Mouse (Mus musculus) heart, embryonic 13.5 days (tissue): ENCODE results near the gene Gm4969. TPM values are rescaled to one million over a fixed set of nuclear protein-coding genes. Genes with fewer than 3 reads are reported as not detected.

ENCODE experiments used
- ATAC-seq: fragments of 200-750 bp; cut with Nextera tagmentation; 2 replicates; pipeline ENCODE4 v1.8.0; 2017; ENCODE audit warnings: moderate TSS enrichment; ENCODE audit not compliant: insufficient number of reproducible peaks, low FRiP score, low TSS enrichment; ENCODE audit errors: extremely low read depth
- H3K27ac ChIP-seq: fragments of 300-500 bp; sonication (generic); replicated peaks from 2 replicates; pipeline ENCODE4 v1.5.1; 2015; ENCODE audit warnings: moderate library complexity, mild to moderate bottlenecking, inconsistent platforms
- H3K27me3 ChIP-seq: fragments of 300-500 bp; sonication (generic); replicated peaks from 2 replicates; pipeline ENCODE4 v1.6.1; 2015; ENCODE audit warnings: mild to moderate bottlenecking, inconsistent platforms
- H3K36me3 ChIP-seq: fragments of 300-500 bp; sonication (generic); 2 replicates; pipeline ENCODE4 v1.6.1; 2015; ENCODE audit warnings: mild to moderate bottlenecking, inconsistent platforms
- H3K4me1 ChIP-seq: fragments of 300-500 bp; sonication (generic); 2 replicates; pipeline ENCODE4 v1.6.1; 2015; ENCODE audit warnings: inconsistent platforms
- H3K4me2 ChIP-seq: fragments of 300-500 bp; sonication (generic); 2 replicates; pipeline ENCODE4 v1.6.1; 2015; ENCODE audit warnings: inconsistent platforms, mild to moderate bottlenecking, moderate library complexity
- H3K4me3 ChIP-seq: fragments of 300-500 bp; sonication (generic); 2 replicates; pipeline ENCODE4 v1.5.1; 2015; ENCODE audit warnings: moderate library complexity, mild to moderate bottlenecking, inconsistent platforms
- H3K9ac ChIP-seq: fragments of 300-500 bp; sonication (generic); 2 replicates; pipeline ENCODE4 v1.6.1; 2015; ENCODE audit warnings: inconsistent platforms, mild to moderate bottlenecking, moderate library complexity
- H3K9me3 ChIP-seq: fragments of 300-500 bp; sonication (generic); 2 replicates; pipeline ENCODE4 v1.6.1; 2016; ENCODE audit warnings: inconsistent platforms
- WGBS: fragments of 180-500 bp; shearing (Covaris S2); methylation state at CpG from one replicate; pipeline ENCODE4 v1.1.7; 2015; ENCODE audit warnings: mixed read lengths; 5-methylcytosine and 5-hydroxymethylcytosine counted together
- polyA plus RNA-seq: library from polyadenylated mRNA; unstranded; fragments of >200 nt; fragmentation: Nextera tagmentation; extraction: Ambion mirVana; gene quantifications from 2 replicates; pipeline ENCODE4 v1.2.1, GENCODE M21; 2015

Gene Gm4969
- polyA plus RNA-seq, 1 experiment from 2014 or later: 2.1 TPM

- Histone ChIP-seq H3K27me3 (no peaks in the 10 kb centered on the region), H3K4me3 (no peak overlapping the region), H3K9me3 (no peaks in the 10 kb centered on the region), H3K27ac (no peak overlapping the region), H3K4me2 (no peak overlapping the region), H3K4me1 (peaks cover 8% of the 10 kb centered on the region), H3K9ac (no peak overlapping the region), H3K36me3 (peaks cover 74% of the 10 kb centered on the region)
- WGBS: 86% methylated on average over 13 of the region's 13 CpGs
- no peak for ATAC-seq
Measured at GRCm38 (mm10) chr7:19136168-19136567, 18.0 kb upstream of the Gm4969 start.

GRCm38 (mm10) chr7:19131324-19131848, 13.2 kb upstream of the Gm4969 start:
- Histone ChIP-seq H3K4me2 (peak overlapping the region; percentile 81), H3K4me3 (peak overlapping the region; percentile 60), H3K27ac (peak overlapping the region; percentile 90), H3K9ac (peak overlapping the region; percentile 83), H3K4me1 (peaks cover 22% of the 10 kb centered on the region), H3K36me3 (peaks cover 47% of the 10 kb centered on the region), H3K27me3 (no peaks in the 10 kb centered on the region), H3K9me3 (no peaks in the 10 kb centered on the region)
- under 1% methylated on average over 39 of the region's 39 CpGs for WGBS
- peak; percentile 95 for ATAC-seq

- Histone ChIP-seq H3K27me3 (no peaks in the 10 kb centered on the region), H3K9ac (peak overlapping the region; percentile 75), H3K4me3 (peak overlapping the region; percentile 60), H3K36me3 (peaks cover 46% of the 10 kb centered on the region), H3K9me3 (no peaks in the 10 kb centered on the region), H3K4me2 (peak overlapping the region; percentile 81), H3K27ac (peak overlapping the region; percentile 90), H3K4me1 (peaks cover 22% of the 10 kb centered on the region)
- no peak for ATAC-seq
- 28% methylated on average over 4 of the region's 4 CpGs for WGBS
Measured at GRCm38 (mm10) chr7:19130657-19131056, 12.5 kb upstream of the Gm4969 start.

- H3K27ac ChIP-seq: no peak overlapping the region
- no peak for ATAC-seq
- no peaks in the 10 kb centered on the region for H3K9me3 ChIP-seq
- H3K36me3 ChIP-seq: peaks cover 39% of the 10 kb centered on the region
- WGBS: 89% methylated on average over 5 of the region's 5 CpGs
- H3K4me1 ChIP-seq: peaks cover 22% of the 10 kb centered on the region
- H3K27me3 ChIP-seq: no peaks in the 10 kb centered on the region
- no peak overlapping the region for H3K4me3 ChIP-seq
- H3K4me2 ChIP-seq: no peak overlapping the region
- H3K9ac ChIP-seq: no peak overlapping the region
Measured at GRCm38 (mm10) chr7:19129396-19129795, 11.2 kb upstream of the Gm4969 start.

- 88% methylated on average over 5 of the region's 5 CpGs for WGBS
- ATAC-seq: no peak
- H3K9ac ChIP-seq: peak overlapping the region; percentile 33; the same call in 1 of the 2 replicates
Measured at GRCm38 (mm10) chr7:19127744-19128143, 9.6 kb upstream of the Gm4969 start.

GRCm38 (mm10) chr7:19124713-19125112, 6.5 kb upstream of the Gm4969 start:
- Histone ChIP-seq H3K9ac (peak overlapping the region; percentile 40; the same call in 1 of the 2 replicates), H3K9me3 (no peaks in the 10 kb centered on the region), H3K4me3 (no peak overlapping the region), H3K36me3 (peaks cover 32% of the 10 kb centered on the region), H3K27me3 (no peaks in the 10 kb centered on the region), H3K4me1 (peaks cover 13% of the 10 kb centered on the region), H3K4me2 (no peak overlapping the region), H3K27ac (no peak overlapping the region)
- 82% methylated on average over 6 of the region's 6 CpGs for WGBS
- no peak for ATAC-seq

More at GRCm38 (mm10) chr7:19127744-19128143, 9.6 kb upstream of the Gm4969 start:
- Histone ChIP-seq H3K4me1 (peaks cover 21% of the 10 kb centered on the region), H3K27ac (no peak overlapping the region), H3K9me3 (no peaks in the 10 kb centered on the region), H3K36me3 (peaks cover 35% of the 10 kb centered on the region), H3K27me3 (no peaks in the 10 kb centered on the region), H3K4me2 (no peak overlapping the region), H3K4me3 (no peak overlapping the region)

- Histone ChIP-seq H3K27ac (no peak overlapping the region), H3K27me3 (peaks cover 6% of the 10 kb centered on the region; the same call in 1 of the 2 replicates), H3K4me2 (no peak overlapping the region; the same call in 1 of the 2 replicates), H3K4me1 (peaks cover 20% of the 10 kb centered on the region), H3K9ac (no peak overlapping the region), H3K4me3 (no peak overlapping the region), H3K36me3 (peaks cover 16% of the 10 kb centered on the region), H3K9me3 (no peaks in the 10 kb centered on the region; the same call in 1 of the 2 replicates)
- no peak for ATAC-seq
- WGBS: 90% methylated on average over 4 of the region's 4 CpGs
Measured at GRCm38 (mm10) chr7:19121686-19122085, 3.5 kb upstream of the Gm4969 start.

- Histone ChIP-seq H3K4me3 (peak within 1 kb of the TSS; percentile 84), H3K4me1 (peaks cover 20% of the 10 kb centered on the region), H3K9ac (peak within 1 kb of the TSS; percentile 89), H3K27ac (peak within 1 kb of the TSS; percentile 51; the same call in 1 of the 2 replicates), H3K27me3 (peaks cover 6% of the 10 kb centered on the region; the same call in 1 of the 2 replicates), H3K4me2 (peak within 1 kb of the TSS; percentile 94), H3K9me3 (no peaks in the 10 kb centered on the region; the same call in 1 of the 2 replicates), H3K36me3 (0 out of 2 replicates have a peak, but pooled peaks cover 4% of the 10 kb centered on the region)
- peak; percentile 89 for ATAC-seq
- 1% methylated on average over 34 of the region's 34 CpGs for WGBS
Measured at GRCm38 (mm10) chr7:19119631-19120429, 1.7 kb upstream of the Gm4969 start, which contains the start of gene Fbxo46. Gene Fbxo46, plus strand, starts transcription at chr7:19119859.

- WGBS: 88% methylated on average over 8 of the region's 8 CpGs
- Histone ChIP-seq H3K4me1 (peaks cover 20% of the 10 kb centered on the region), H3K4me2 (peak overlapping the region; percentile 94), H3K36me3 (0 out of 2 replicates have a peak, but pooled peaks cover 1% of the 10 kb centered on the region), H3K4me3 (no peak overlapping the region), H3K9me3 (no peaks in the 10 kb centered on the region; the same call in 1 of the 2 replicates), H3K9ac (no peak overlapping the region), H3K27ac (no peak overlapping the region), H3K27me3 (peaks cover 6% of the 10 kb centered on the region; the same call in 1 of the 2 replicates)
- ATAC-seq: no peak
Measured at GRCm38 (mm10) chr7:19119083-19119482, 915 bp upstream of the Gm4969 start.

GRCm38 (mm10) chr7:19109565-19109964, 8.6 kb downstream of the Gm4969 start:
- Histone ChIP-seq H3K4me3 (no peak overlapping the region), H3K4me1 (peaks cover 10% of the 10 kb centered on the region), H3K9ac (no peak overlapping the region), H3K36me3 (no peaks in the 10 kb centered on the region), H3K4me2 (no peak overlapping the region), H3K27ac (no peak overlapping the region), H3K9me3 (no peaks in the 10 kb centered on the region), H3K27me3 (no peaks in the 10 kb centered on the region)
- no peak for ATAC-seq
- 79% methylated on average over 1 of the region's 1 CpGs for WGBS

GRCm38 (mm10) chr7:19107436-19107835, 10.7 kb downstream of the Gm4969 start:
- H3K9ac ChIP-seq: 0 out of 2 replicates have a peak overlapping the region, but pooled peaks have one; percentile 47
- no peak for ATAC-seq
- 0 out of 2 replicates have a peak overlapping the region, but pooled peaks have one; percentile 24 for H3K27ac ChIP-seq
- H3K4me2 ChIP-seq: no peak overlapping the region
- H3K36me3 ChIP-seq: 0 out of 2 replicates have a peak, but pooled peaks cover under 1% of the 10 kb centered on the region
- no peak overlapping the region for H3K4me3 ChIP-seq
- peaks cover 10% of the 10 kb centered on the region for H3K4me1 ChIP-seq
- H3K9me3 ChIP-seq: no peaks in the 10 kb centered on the region
- H3K27me3 ChIP-seq: no peaks in the 10 kb centered on the region
- 21% methylated on average over 3 of the region's 3 CpGs for WGBS
